Mouse (Mus musculus): ENCODE results near the gene Adra2a.

GRCm38 (mm10) chr19:54015503-54015902, 28.4 kb upstream of the Adra2a start:
- no peak for TF ChIP-seq POLR2A (IDR thresholded peaks at IDR 0.05; ENCODE audit: extremely low read depth, insufficient read depth, low read length)
- no peak for TF ChIP-seq CTCF (IDR thresholded peaks at IDR 0.05; ENCODE audit: extremely low read depth, insufficient read depth, low read length)
